Mouse (Mus musculus) bone marrow, adult 2 months (tissue): ENCODE measurements around the gene Elavl4.

Source experiments
- CTCF ChIP-seq: fragments of 200-500 bp; IDR thresholded peaks from 2 replicates; pipeline ENCODE4 v1.5.1; 2011; ENCODE audit warnings: low read length, control low read depth; ENCODE audit not compliant: control insufficient read depth, insufficient read depth
- POLR2A ChIP-seq: fragments of 200-500 bp; IDR thresholded peaks from 2 replicates; pipeline ENCODE4 v1.6.1; 2011; ENCODE audit warnings: low read depth, mild to moderate bottlenecking, control low read depth, low read length, borderline replicate concordance; ENCODE audit not compliant: control insufficient read depth

DNA sequence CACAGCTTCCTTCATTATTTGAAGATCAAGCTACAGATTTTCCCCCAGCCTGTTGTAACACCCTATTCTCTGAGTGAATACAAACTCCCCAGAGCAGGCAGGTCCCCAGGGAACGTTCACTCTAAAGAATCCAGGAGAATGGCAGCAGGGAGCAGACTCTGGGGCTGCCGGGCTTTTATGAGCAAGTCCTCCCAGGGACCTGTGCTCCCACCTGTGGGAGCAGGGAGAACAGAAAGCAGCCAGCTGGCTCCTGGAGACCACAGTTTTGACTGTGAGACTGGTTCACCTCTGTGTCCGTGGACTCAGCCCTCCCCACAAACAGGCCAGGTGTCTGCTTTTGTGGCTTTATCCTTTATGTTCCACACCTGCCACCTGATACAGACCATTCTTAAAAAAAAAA is 134.2 kb downstream of the Elavl4 start:
- TF ChIP-seq CTCF (no peak), POLR2A (no peak)
